Mouse (Mus musculus): Measurements from ENCODE around the gene Dok1.

Gene Dok1

GRCm38 (mm10) chr6:83033249-83034185 is at the start of gene Dok1, which contains the start of gene Loxl3:
TSS of gene Dok1 (minus strand) at chr6:83033471.
TSS of gene Loxl3 (plus strand) at chr6:83034173.
- peak in 1 of 2 experiments; percentile 26 for DNase-seq (ENCODE audit: low spot score in 2 of 2)

- no peak for DNase-seq (ENCODE audit: low spot score in 2 of 2)
These were observed 46.9 kb upstream of the Dok1 start for GRCm38 (mm10) chr6:83080210-83080609.

- peak; percentile 99 for DNase-seq (ENCODE audit: low spot score in 2 of 2)
These were observed 45.1 kb upstream of the Dok1 start for GRCm38 (mm10) chr6:83078324-83078858.

GRCm38 (mm10) chr6:83077630-83078323 is 44.5 kb upstream of the Dok1 start, which contains the start of gene Pcgf1:
TSS of gene Pcgf1 (plus strand) at chr6:83077869.
- DNase-seq (ENCODE audit: low spot score in 2 of 2) = no peak

GRCm38 (mm10) chr6:83074979-83075378 is 41.7 kb upstream of the Dok1 start:
- DNase-seq (ENCODE audit: low spot score in 2 of 2) = no peak

- no peak for DNase-seq (ENCODE audit: low spot score in 2 of 2)
These were observed 37.9 kb upstream of the Dok1 start for GRCm38 (mm10) chr6:83071220-83071619.

- no peak for DNase-seq (ENCODE audit: low spot score in 2 of 2)
These were observed 37.3 kb upstream of the Dok1 start for GRCm38 (mm10) chr6:83070311-83071219.

- DNase-seq (ENCODE audit: low spot score in 2 of 2) = no peak
These were observed 36.8 kb upstream of the Dok1 start, which contains the start of gene Tlx2 for GRCm38 (mm10) chr6:83070247-83070310. TSS of gene Tlx2 (minus strand) at chr6:83070293.

GRCm38 (mm10) chr6:83069488-83070246 is 36.4 kb upstream of the Dok1 start:
- no peak for DNase-seq (ENCODE audit: low spot score in 2 of 2)

GRCm38 (mm10) chr6:83068706-83069487 is 35.6 kb upstream of the Dok1 start:
- no peak for DNase-seq (ENCODE audit: low spot score in 2 of 2)

- no peak for DNase-seq (ENCODE audit: low spot score in 2 of 2)
These were observed 35.0 kb upstream of the Dok1 start for GRCm38 (mm10) chr6:83068221-83068620.

GRCm38 (mm10) chr6:83066441-83066840 is 33.2 kb upstream of the Dok1 start:
- DNase-seq (ENCODE audit: low spot score in 2 of 2) = no peak

- DNase-seq (ENCODE audit: low spot score in 2 of 2) = no peak
These were observed 32.7 kb upstream of the Dok1 start for GRCm38 (mm10) chr6:83065995-83066394.

GRCm38 (mm10) chr6:83058725-83059124 is 25.5 kb upstream of the Dok1 start:
- DNase-seq (ENCODE audit: low spot score in 2 of 2) = no peak

- no peak for DNase-seq (ENCODE audit: low spot score in 2 of 2)
These were observed 24.5 kb upstream of the Dok1 start, which contains the start of gene Dqx1 for GRCm38 (mm10) chr6:83057790-83058189. TSS of gene Dqx1 (plus strand) at chr6:83057844.

GRCm38 (mm10) chr6:83054871-83055431 is 21.7 kb upstream of the Dok1 start, which contains the start of gene Htra2:
TSS of gene Htra2 (minus strand) at chr6:83055273.
- peak in 1 of 2 experiments; percentile 42 for DNase-seq (ENCODE audit: low spot score in 2 of 2)

- DNase-seq (ENCODE audit: low spot score in 2 of 2) = peak; percentile 88 to 92
These were observed 21.0 kb upstream of the Dok1 start, which contains the start of gene Aup1 for GRCm38 (mm10) chr6:83054074-83054851. TSS of gene Aup1 (plus strand) at chr6:83054521.

GRCm38 (mm10) chr6:83053136-83053960 is 20.1 kb upstream of the Dok1 start:
- DNase-seq (ENCODE audit: low spot score in 2 of 2) = peak in 1 of 2 experiments; percentile 33

All from cerebellum, postnatal 4 days (tissue).